Mouse (Mus musculus): ENCODE measurements around the gene Amacr. TPM values are rescaled to one million over a fixed set of nuclear protein-coding genes. Genes with fewer than 3 reads are reported as not detected.
"Not testable (repeated sequence)": the region's sequence is repeated elsewhere in the genome, so short reads cannot be mapped to it uniquely, and the experiment has no call there.

Amacr gene
- total and polyA plus RNA-seq, 2 experiments: 66.4 to 119 TPM

DNA sequence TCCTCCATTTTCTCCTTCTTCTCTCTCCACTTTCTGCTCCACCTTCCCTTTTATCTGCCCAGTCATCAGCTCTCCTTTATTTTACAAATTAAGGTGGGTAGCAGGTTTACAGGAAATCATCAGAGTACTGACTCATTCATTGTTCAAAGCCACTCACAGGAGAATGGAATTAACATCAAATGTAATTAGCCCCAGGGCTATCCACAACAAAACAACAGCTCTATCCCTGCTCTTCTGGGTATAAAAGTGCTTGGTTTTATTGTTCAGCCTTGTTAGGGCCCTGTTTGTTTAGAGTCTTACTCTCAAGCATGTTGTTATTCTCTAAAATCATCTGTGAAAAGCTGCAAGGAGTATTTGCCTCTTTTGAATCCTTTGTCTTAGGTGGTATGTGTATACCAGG is 4.4 kb upstream of the Amacr start:
- DNase-seq (ENCODE audit: extremely low read depth, low read depth, low spot score): no peak
- Histone ChIP-seq H3K4me1 (ENCODE audit: control insufficient read depth, insufficient read depth, low read length) (no peaks in the 10 kb centered on the region), H3K27ac (replicated peaks; ENCODE audit: insufficient read depth, low read depth, low read length) (no peak overlapping the region), H3K4me3 (ENCODE audit: insufficient read depth, low read depth, low read length) (no peak overlapping the region), H3K9ac (ENCODE audit: low read depth, low read length) (no peak overlapping the region), H3K36me3 (ENCODE audit: control insufficient read depth, insufficient read depth, low read length) (no peaks in the 10 kb centered on the region), H3K79me2 (ENCODE audit: control insufficient read depth, insufficient read depth, low read length) (no peaks in the 10 kb centered on the region), H3K27me3 (ENCODE audit: control insufficient read depth, insufficient read depth, low read length) (no peaks in the 10 kb centered on the region)
- no peak for TF ChIP-seq POLR2A (IDR thresholded peaks at IDR 0.05; ENCODE audit: extremely low read depth, insufficient read depth, low read length)
- no peak for TF ChIP-seq CTCF (IDR thresholded peaks at IDR 0.05; ENCODE audit: low read depth, low read length)

GRCm38 (mm10) chr15:10980712-10981111 is 844 bp upstream of the Amacr start:
- Histone ChIP-seq H3K4me3 (ENCODE audit: insufficient read depth, low read depth, low read length) (no peak overlapping the region), H3K27ac (replicated peaks; ENCODE audit: insufficient read depth, low read depth, low read length) (peak overlapping the region; percentile 73), H3K79me2 (ENCODE audit: control insufficient read depth, insufficient read depth, low read length) (peaks cover 5% of the 10 kb centered on the region; the same call in 1 of the 2 replicates), H3K27me3 (ENCODE audit: control insufficient read depth, insufficient read depth, low read length) (no peaks in the 10 kb centered on the region), H3K4me1 (ENCODE audit: control insufficient read depth, insufficient read depth, low read length) (peaks cover 11% of the 10 kb centered on the region; the same call in 1 of the 2 replicates), H3K9ac (ENCODE audit: low read depth, low read length) (no peak overlapping the region), H3K36me3 (ENCODE audit: control insufficient read depth, insufficient read depth, low read length) (peaks cover 10% of the 10 kb centered on the region)
- no peak for DNase-seq (ENCODE audit: extremely low read depth, low read depth, low spot score)
- TF ChIP-seq CTCF (IDR thresholded peaks at IDR 0.05; ENCODE audit: low read depth, low read length) (no peak), POLR2A (IDR thresholded peaks at IDR 0.05; ENCODE audit: extremely low read depth, insufficient read depth, low read length) (no peak)
- WGBS: 49% methylated on average over 2 of the region's 2 CpGs

- Histone ChIP-seq H3K27me3 (ENCODE audit: control insufficient read depth, insufficient read depth, low read length) (no peaks in the 10 kb centered on the region), H3K36me3 (ENCODE audit: control insufficient read depth, insufficient read depth, low read length) (peaks cover 18% of the 10 kb centered on the region), H3K4me1 (ENCODE audit: control insufficient read depth, insufficient read depth, low read length) (peaks cover 23% of the 10 kb centered on the region), H3K27ac (replicated peaks; ENCODE audit: insufficient read depth, low read depth, low read length) (peak overlapping the region; percentile 99), H3K4me3 (ENCODE audit: insufficient read depth, low read depth, low read length) (peak overlapping the region; percentile 95), H3K79me2 (ENCODE audit: control insufficient read depth, insufficient read depth, low read length) (peaks cover 7% of the 10 kb centered on the region; the same call in 1 of the 2 replicates), H3K9ac (ENCODE audit: low read depth, low read length) (peak overlapping the region; percentile 99)
- WGBS: 1% methylated on average over 6 of the region's 6 CpGs
- TF ChIP-seq CTCF (IDR thresholded peaks at IDR 0.05; ENCODE audit: low read depth, low read length): no peak
- no peak for TF ChIP-seq POLR2A (IDR thresholded peaks at IDR 0.05; ENCODE audit: extremely low read depth, insufficient read depth, low read length)
- DNase-seq (ENCODE audit: extremely low read depth, low read depth, low spot score): peak; percentile 43
Measured at GRCm38 (mm10) chr15:10982064-10982435, 494 bp downstream of the Amacr start.

- peaks cover 28% of the 10 kb centered on the region for H3K4me1 ChIP-seq (ENCODE audit: control insufficient read depth, insufficient read depth, low read length)
- 32% methylated on average over 6 of the region's 6 CpGs for WGBS
- H3K27ac ChIP-seq (replicated peaks; ENCODE audit: insufficient read depth, low read depth, low read length): peak overlapping the region; percentile 67
- no peak overlapping the region; the same call in 1 of the 2 replicates for H3K4me3 ChIP-seq (ENCODE audit: insufficient read depth, low read depth, low read length)
- DNase-seq (ENCODE audit: extremely low read depth, low read depth, low spot score): peak; percentile 91
- H3K9ac ChIP-seq (ENCODE audit: low read depth, low read length): peak overlapping the region; percentile 56
- peaks cover 41% of the 10 kb centered on the region for H3K36me3 ChIP-seq (ENCODE audit: control insufficient read depth, insufficient read depth, low read length)
- peaks cover 8% of the 10 kb centered on the region; the same call in 1 of the 2 replicates for H3K79me2 ChIP-seq (ENCODE audit: control insufficient read depth, insufficient read depth, low read length)
- H3K27me3 ChIP-seq (ENCODE audit: control insufficient read depth, insufficient read depth, low read length): no peaks in the 10 kb centered on the region
- TF ChIP-seq CTCF (IDR thresholded peaks at IDR 0.05; ENCODE audit: low read depth, low read length) (no peak), POLR2A (IDR thresholded peaks at IDR 0.05; ENCODE audit: extremely low read depth, insufficient read depth, low read length) (no peak)
Measured at GRCm38 (mm10) chr15:10985756-10986155, 4.2 kb downstream of the Amacr start.

DNA sequence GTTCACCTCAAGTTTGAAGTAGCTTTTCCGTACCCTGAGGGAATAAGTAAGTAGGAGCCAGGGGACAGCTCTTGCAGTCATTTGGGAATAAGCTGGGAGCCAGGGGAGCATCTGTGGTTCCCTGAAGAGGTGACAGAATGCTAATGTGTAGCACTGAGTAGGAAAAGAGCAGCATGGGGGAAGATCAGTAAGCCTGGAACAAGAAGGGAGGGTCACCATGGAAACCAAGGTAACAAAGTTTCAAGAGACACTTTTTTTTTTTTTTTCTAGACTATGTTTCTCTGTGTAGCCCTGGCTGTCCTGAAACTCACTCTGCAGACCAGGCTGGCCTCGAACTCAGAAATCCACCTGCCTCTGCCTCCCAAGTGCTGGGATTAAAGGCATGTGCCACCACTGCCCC is 4.9 kb downstream of the Amacr start:
- not testable (repeated sequence) for H3K79me2 ChIP-seq (ENCODE audit: control insufficient read depth, insufficient read depth, low read length); H3K4me3 ChIP-seq (ENCODE audit: insufficient read depth, low read depth, low read length); DNase-seq (ENCODE audit: extremely low read depth, low read depth, low spot score); H3K27me3 ChIP-seq (ENCODE audit: control insufficient read depth, insufficient read depth, low read length)
- Histone ChIP-seq H3K36me3 (ENCODE audit: control insufficient read depth, insufficient read depth, low read length) (peaks cover 45% of the 10 kb centered on the region), H3K4me1 (ENCODE audit: control insufficient read depth, insufficient read depth, low read length) (peaks cover 29% of the 10 kb centered on the region), H3K27ac (replicated peaks; ENCODE audit: insufficient read depth, low read depth, low read length) (peak overlapping the region; percentile 67), H3K9ac (ENCODE audit: low read depth, low read length) (peak overlapping the region; percentile 56)
- 63% methylated on average over 2 of the region's 2 CpGs for WGBS

DNA sequence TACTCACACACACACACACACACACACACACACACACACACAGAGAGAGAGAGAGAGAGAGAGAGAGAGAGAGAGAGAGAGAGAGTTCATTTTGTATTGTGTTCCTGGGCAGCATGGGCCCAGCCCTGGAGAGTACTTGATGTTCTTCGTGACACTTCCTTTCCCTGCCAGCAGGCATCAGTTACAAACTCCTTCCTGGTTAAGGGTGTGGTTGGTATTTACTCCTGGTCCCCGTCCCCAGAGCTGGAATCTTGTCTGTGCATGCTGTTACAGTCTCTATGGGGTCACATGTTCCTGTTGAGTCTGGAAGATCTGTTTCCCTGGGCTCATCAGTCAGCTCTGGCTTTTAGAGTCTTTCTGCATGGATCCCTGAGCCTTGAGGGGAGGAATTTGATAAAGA is 8.9 kb downstream of the Amacr start:
- H3K9ac ChIP-seq (ENCODE audit: low read depth, low read length): no peak overlapping the region
- WGBS: 48% methylated on average over 2 of the region's 2 CpGs
- peaks cover 18% of the 10 kb centered on the region for H3K4me1 ChIP-seq (ENCODE audit: control insufficient read depth, insufficient read depth, low read length)
- H3K27ac ChIP-seq (replicated peaks; ENCODE audit: insufficient read depth, low read depth, low read length): no peak overlapping the region
- no peak for DNase-seq (ENCODE audit: extremely low read depth, low read depth, low spot score)
- H3K36me3 ChIP-seq (ENCODE audit: control insufficient read depth, insufficient read depth, low read length): peaks cover 59% of the 10 kb centered on the region
- 0 out of 2 replicates have a peak, but pooled peaks cover 4% of the 10 kb centered on the region for H3K79me2 ChIP-seq (ENCODE audit: control insufficient read depth, insufficient read depth, low read length)
- TF ChIP-seq CTCF (IDR thresholded peaks at IDR 0.05; ENCODE audit: low read depth, low read length): no peak
- no peak for TF ChIP-seq POLR2A (IDR thresholded peaks at IDR 0.05; ENCODE audit: extremely low read depth, insufficient read depth, low read length)
- H3K4me3 ChIP-seq (ENCODE audit: insufficient read depth, low read depth, low read length): no peak overlapping the region
- no peaks in the 10 kb centered on the region for H3K27me3 ChIP-seq (ENCODE audit: control insufficient read depth, insufficient read depth, low read length)
